Mouse (Mus musculus) layer of hippocampus, adult 18-20 months (tissue): ENCODE measurements around the gene Fbxo21. TPM values are rescaled to one million over a fixed set of nuclear protein-coding genes. Genes with fewer than 3 reads are reported as not detected.

Experiments used
- DNase-seq, 2 experiments: peaks; one replicate each; pipeline ENCODE4 v3.0.0; 2022; ENCODE audit warnings: low spot score in 2 of 2
- total RNA-seq, 2 experiments: library from RNA; stranded (reverse); gene quantifications; 2 replicates each; pipeline ENCODE4 v1.2.3; 2021

Fbxo21 gene
- total RNA-seq, 2 experiments from 2014 or later, result 160 to 163 TPM

DNA sequence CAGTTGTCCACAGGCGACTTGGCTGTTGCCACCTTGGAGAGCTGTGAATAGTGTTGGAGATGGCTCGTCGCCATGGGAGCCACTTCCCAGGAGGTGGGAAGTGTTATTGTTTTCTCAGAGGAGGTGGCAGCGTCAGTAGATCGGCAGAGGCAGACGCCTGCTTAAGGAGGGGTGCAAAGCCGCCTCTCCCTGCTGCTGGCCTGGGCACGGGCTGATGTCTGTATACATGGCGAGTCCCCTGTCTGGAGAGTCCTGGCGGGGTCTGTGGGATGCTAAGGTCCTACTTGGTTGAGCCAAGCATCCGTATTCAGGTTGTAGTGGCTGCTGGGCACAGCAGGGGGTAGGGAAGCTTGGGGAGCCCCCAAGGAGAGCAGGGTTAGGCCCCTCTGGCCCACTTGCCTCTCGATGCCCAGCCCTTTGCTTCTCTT is 62.7 kb downstream of the Fbxo21 start:
- DNase-seq, result no peak

GRCm38 (mm10) chr5:118042599-118042998 is 66.1 kb downstream of the Fbxo21 start:
- peak in 1 of 2 experiments; percentile 74 for DNase-seq

GRCm38 (mm10) chr5:118043761-118044160 is 67.2 kb downstream of the Fbxo21 start:
- DNase-seq, result no peak

DNA sequence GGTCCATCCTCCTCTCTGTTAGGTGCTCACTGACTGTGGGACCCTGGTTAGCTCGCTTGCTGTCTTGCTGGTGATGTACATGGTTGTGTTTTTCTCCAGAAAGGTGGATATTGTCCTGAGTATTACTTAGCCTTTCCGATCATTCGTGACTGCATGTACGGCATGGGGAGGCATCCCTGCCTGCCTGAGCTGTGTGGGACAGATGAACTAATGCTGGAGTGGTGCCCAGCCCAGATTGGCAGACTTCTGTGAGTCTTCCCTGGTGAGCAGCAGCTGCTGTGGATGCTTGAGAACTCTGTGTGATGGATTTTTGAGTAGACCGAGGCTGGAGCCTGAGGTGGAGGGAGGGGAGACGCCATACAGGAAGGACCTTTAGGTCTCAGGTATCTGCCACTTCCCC is 68.4 kb downstream of the Fbxo21 start:
- DNase-seq, result peak; percentile 85 to 91

- no peak for DNase-seq
Observed at GRCm38 (mm10) chr5:118045385-118045784, 68.9 kb downstream of the Fbxo21 start.

DNA sequence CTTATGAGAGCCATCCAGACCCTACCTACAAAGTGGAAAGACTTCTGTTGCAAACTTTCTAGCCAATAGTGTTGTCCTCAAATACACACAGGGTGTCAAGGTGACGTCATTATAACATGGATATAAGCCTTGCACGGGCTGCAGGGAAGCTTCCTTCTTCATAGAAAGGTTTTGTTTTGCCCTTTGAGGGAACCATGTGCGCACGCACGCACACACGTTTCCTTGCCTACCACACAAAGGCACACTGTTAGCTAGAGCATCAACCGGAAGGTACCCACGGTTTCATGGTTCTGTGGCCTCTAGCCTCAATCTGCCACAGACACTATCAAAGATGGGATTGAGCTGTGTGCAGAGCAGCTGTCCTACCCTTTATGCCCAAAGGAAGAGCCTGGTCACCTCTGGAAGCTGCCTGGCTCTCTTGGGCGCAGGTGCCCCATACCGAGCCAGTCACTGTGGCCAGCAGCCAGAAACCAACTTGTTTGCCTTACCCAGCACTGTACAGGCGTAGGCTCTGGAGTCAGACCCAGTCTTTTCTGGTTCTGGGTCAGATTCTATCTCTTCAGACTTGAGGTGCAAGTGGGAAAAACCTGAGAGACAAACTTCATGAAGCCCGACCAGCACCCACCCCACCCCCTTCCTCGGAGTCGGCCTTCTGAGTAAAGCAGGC is 70.7 kb downstream of the Fbxo21 start:
- DNase-seq, result no peak

GRCm38 (mm10) chr5:118048412-118048811 is 71.9 kb downstream of the Fbxo21 start:
- no peak for DNase-seq

DNA sequence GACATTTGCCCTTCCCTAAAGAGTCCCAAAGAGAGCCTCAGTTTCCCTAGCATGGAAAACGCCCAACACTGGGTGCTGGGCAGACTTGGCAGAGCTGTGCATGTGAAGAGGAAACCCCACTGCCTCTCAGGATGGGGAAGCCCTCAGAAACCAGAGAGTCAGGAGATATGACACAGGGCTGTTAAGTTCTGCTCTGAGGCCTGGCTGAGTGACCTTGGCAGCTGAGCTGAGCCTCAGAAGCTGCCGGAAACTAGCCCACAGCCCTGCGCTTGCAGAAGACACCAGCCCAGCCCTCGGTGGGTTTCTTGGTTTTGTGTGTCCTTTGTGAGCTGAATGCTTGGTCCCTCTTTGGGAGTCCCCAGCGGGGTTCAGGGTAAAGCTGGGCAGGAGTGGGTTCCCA is 72.4 kb downstream of the Fbxo21 start:
- no peak for DNase-seq

- no peak for DNase-seq
Observed at GRCm38 (mm10) chr5:118050743-118051142, 74.2 kb downstream of the Fbxo21 start.

- no peak for DNase-seq
Observed at GRCm38 (mm10) chr5:118051981-118052662, 75.6 kb downstream of the Fbxo21 start.

DNA sequence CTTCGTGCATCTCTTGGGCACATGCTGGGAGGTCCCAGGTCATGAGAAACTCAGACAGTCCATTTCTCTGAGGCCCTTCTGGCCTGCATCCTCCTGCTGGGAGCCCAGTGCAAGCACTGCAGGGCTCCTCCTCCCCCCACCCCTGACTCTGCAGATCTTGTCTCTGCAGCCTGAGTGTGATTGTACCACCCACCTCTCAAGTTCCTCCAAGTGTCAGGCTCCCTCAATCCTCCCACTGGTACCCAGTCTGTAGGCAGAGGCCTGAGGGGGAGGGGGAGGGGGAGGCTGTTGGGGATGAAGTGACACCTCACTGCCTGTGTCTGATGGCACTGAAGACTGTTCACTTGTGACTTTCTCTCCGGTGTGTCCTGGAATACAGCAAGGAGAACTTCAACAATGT is 76.7 kb downstream of the Fbxo21 start:
- DNase-seq, result no peak

DNA sequence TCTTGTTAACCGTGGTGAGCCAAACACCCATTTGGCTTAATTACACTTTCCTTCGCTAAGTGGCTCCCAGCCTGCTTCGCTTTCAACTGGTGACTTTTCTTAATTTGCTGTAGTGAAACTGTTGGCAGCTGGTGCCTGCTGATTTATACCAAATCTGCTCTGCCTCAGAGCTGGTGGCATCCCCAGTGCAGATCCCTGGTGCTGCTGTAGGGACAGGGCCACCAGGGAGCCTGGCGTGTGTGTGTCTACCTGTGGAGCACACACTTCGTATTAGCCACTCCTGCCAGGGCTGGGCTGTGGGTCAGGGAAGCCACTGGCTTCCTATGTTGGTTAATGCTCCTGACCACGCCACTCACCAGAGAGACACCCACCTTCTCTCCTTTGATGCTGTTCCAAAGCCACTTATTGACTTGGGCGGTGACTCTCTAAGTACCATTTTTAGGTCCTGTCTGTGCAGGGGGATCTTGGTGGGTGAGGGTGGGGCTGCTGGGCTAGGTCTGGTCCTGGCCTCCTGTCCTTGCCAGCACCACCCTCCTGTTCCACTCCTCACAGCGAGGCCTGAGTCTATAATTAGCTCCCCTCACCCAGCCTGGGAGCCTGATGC is 81.1 kb downstream of the Fbxo21 start:
- peak in 1 of 2 experiments; percentile 66 for DNase-seq

DNA sequence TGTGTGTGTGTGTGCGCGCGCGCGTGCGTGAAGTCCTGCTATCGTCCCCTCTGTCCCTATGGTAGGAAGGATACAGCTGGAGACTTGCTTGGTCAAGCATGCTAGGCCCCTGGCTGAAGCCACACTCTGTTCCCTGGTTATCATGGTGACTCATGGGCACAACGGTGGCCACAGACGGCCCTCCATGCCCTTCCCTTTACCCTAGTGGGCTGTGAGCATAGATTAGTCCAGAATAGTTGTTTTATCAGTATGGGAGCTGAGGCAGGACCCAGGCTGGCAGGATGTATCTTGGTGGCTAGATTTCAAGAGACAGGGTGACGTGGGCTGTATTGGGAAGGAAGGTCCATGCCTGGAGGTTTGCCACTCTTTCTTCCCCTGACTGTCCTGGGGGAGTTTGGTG is 82.3 kb downstream of the Fbxo21 start:
- no peak for DNase-seq

DNA sequence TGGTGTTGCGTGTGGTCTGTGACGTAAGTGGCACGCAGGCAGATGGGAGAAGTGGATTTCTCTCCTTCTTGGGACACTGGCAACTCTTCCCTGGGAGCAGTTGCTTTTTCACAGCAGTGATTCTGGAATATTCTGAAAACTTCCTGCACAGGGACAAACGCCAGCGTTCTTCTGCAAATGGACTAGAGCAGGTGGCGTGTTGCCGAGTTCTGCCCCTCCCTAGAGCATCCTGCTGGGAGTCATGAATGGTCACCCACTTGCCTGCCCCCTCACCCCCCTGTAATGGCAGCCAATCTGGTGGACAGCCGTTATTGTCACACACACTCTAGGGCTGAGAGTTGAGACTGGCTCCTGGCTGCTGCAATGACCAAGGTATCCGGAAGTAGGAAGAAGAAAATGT is 83.1 kb downstream of the Fbxo21 start:
- DNase-seq, result no peak

Other genes with a start within 250 kb of the Fbxo21 start
- gene Nos1, start 195.7 kb upstream of the Fbxo21 start, total RNA-seq, result 10 to 100 TPM; 70.8 to 83.7 TPM
- gene Tesc, start 51.0 kb downstream of the Fbxo21 start, total RNA-seq, result 10 to 100 TPM; 92.6 to 94.2 TPM
- 10 to 100 TPM; 34.4 to 34.7 TPM for gene Fbxw8, start 178.7 kb downstream of the Fbxo21 start, total RNA-seq
- 10 to 100 TPM; 30.8 to 35.9 TPM for gene Hrk, start 187.9 kb downstream of the Fbxo21 start, total RNA-seq